Mouse (Mus musculus) naive thymus-derived CD4-positive, alpha-beta T cell, adult 2 months (primary cell): Measurements from ENCODE around the gene Naaladl2.

Experiments
- DNase-seq: peaks from one replicate; pipeline ENCODE4 v3.0.0-alpha.2; 2011; ENCODE audit warnings: low read depth

Naaladl2 gene

GRCm38 (mm10) chr3:24670500-24670899 is 473.6 kb downstream of the Naaladl2 start:
- DNase-seq, result no peak

GRCm38 (mm10) chr3:24668052-24668916 is 475.8 kb downstream of the Naaladl2 start:
- DNase-seq, result no peak

GRCm38 (mm10) chr3:24665408-24665807 is 478.7 kb downstream of the Naaladl2 start:
- DNase-seq, result no peak

- no peak for DNase-seq
Measured at GRCm38 (mm10) chr3:24663749-24664148, 480.3 kb downstream of the Naaladl2 start.

GRCm38 (mm10) chr3:24630032-24630431 is 514.0 kb downstream of the Naaladl2 start:
- no peak for DNase-seq

GRCm38 (mm10) chr3:24605485-24605884 is 538.6 kb downstream of the Naaladl2 start:
- no peak for DNase-seq

GRCm38 (mm10) chr3:24604791-24605320 is 539.2 kb downstream of the Naaladl2 start:
- no peak for DNase-seq

GRCm38 (mm10) chr3:24595447-24595846 is 548.6 kb downstream of the Naaladl2 start:
- DNase-seq, result no peak

GRCm38 (mm10) chr3:24556617-24557016 is 587.4 kb downstream of the Naaladl2 start:
- no peak for DNase-seq

- no peak for DNase-seq
Measured at GRCm38 (mm10) chr3:24553701-24554100, 590.4 kb downstream of the Naaladl2 start.

GRCm38 (mm10) chr3:24552631-24553030 is 591.4 kb downstream of the Naaladl2 start:
- no peak for DNase-seq

- DNase-seq, result no peak
Measured at GRCm38 (mm10) chr3:24533775-24534458, 610.1 kb downstream of the Naaladl2 start.

GRCm38 (mm10) chr3:24514918-24515317 is 629.1 kb downstream of the Naaladl2 start:
- DNase-seq, result no peak

GRCm38 (mm10) chr3:24486456-24487112 is 657.5 kb downstream of the Naaladl2 start:
- no peak for DNase-seq

- DNase-seq, result no peak
Measured at GRCm38 (mm10) chr3:24463941-24464340, 680.1 kb downstream of the Naaladl2 start.

GRCm38 (mm10) chr3:24440621-24441020 is 703.4 kb downstream of the Naaladl2 start:
- DNase-seq, result no peak

GRCm38 (mm10) chr3:24432761-24433160 is 711.3 kb downstream of the Naaladl2 start:
- DNase-seq, result no peak

GRCm38 (mm10) chr3:24391737-24392136 is 752.3 kb downstream of the Naaladl2 start:
- no peak for DNase-seq

- DNase-seq, result no peak
Measured at GRCm38 (mm10) chr3:24391311-24391710, 752.8 kb downstream of the Naaladl2 start.

GRCm38 (mm10) chr3:24355010-24355409 is 789.1 kb downstream of the Naaladl2 start:
- no peak for DNase-seq

- DNase-seq, result no peak
Measured at GRCm38 (mm10) chr3:24321489-24322405, 822.3 kb downstream of the Naaladl2 start.
